13 mouse cellular contexts compared by ENCODE assay signal in the genomic region with DNA sequence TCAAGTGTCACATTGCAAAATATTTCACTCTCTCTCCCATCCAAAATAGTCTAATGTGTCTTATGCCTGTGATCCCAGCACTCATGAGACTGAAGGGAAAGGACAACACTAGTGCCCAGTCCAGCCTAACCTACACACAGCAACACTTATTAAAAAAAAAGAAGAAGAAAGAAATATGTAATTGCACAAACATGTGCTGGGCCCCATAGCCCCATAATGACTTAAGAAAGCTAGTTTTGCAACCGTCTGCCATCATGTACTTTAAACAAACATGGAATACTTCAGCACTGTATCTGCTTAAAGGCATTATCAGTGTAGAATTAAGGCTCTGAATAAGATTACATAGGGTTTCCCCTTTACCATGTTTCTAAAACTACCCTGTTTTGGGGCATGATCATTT.
"Had no signal": no experiment of that assay in that cellular context is flagged by ENCODE, and none has a peak within 500 bp of the region (broad histone marks: within the 10 kb centered on the region; RNA-seq: fewer than 3 reads in every experiment).

No protein-coding gene starts in this region.

- H3K36me3 ChIP-seq: limb, embryonic 12.5 days; liver, embryonic 13.5 days; neural tube, embryonic 12.5 days; stomach, embryonic 15.5 days had no signal

- H3K9ac ChIP-seq: intestine, embryonic 15.5 days; limb, embryonic 12.5 days; liver, embryonic 13.5 days; liver, postnatal 0 days; midbrain, embryonic 13.5 days; neural tube, embryonic 12.5 days; stomach, embryonic 15.5 days had no signal

- H3K4me2 ChIP-seq: intestine, embryonic 15.5 days; limb, embryonic 12.5 days; liver, embryonic 13.5 days; midbrain, embryonic 13.5 days; neural tube, embryonic 12.5 days; stomach, embryonic 15.5 days had no signal

- H3K4me3 ChIP-seq: intestine, embryonic 15.5 days; limb, embryonic 12.5 days; liver, embryonic 13.5 days; midbrain, embryonic 13.5 days; neural tube, embryonic 12.5 days; stomach, embryonic 15.5 days had no signal

- ATAC-seq: intestine, embryonic 15.5 days; liver, postnatal 0 days; midbrain, embryonic 13.5 days had no signal

- H3K9me3 ChIP-seq: intestine, embryonic 15.5 days; limb, embryonic 12.5 days; liver, embryonic 13.5 days; midbrain, embryonic 13.5 days; neural tube, embryonic 12.5 days; stomach, embryonic 15.5 days had no signal

- H3K27me3 ChIP-seq: intestine, embryonic 15.5 days; limb, embryonic 12.5 days; liver, embryonic 13.5 days; midbrain, embryonic 13.5 days; neural tube, embryonic 12.5 days; stomach, embryonic 15.5 days had no signal

- H3K4me1 ChIP-seq: neural tube, embryonic 12.5 days had no signal

- H3K27ac ChIP-seq: intestine, embryonic 15.5 days; liver, embryonic 13.5 days; macrophage; midbrain, embryonic 13.5 days; neural tube, embryonic 12.5 days; stomach, embryonic 15.5 days had no signal

- DNase-seq: kidney, adult 8-10 months; liver; liver, embryonic 13.5 days; liver, postnatal 0 days; lung, postnatal 10 days; thymus, adult 2 months; thymus, postnatal 25 days had no signal
